Mouse (Mus musculus): Measurements from ENCODE around the gene Gm9736.
"Not testable (repeated sequence)": the region's sequence is repeated elsewhere in the genome, so short reads cannot be mapped to it uniquely, and the experiment has no call there.

The Gm9736 gene

GRCm38 (mm10) chr10:77751254-77751653 lies at the start of gene Gm9736:
Gene Gm9736, minus strand, starts transcription at chr10:77751354.
- not testable (repeated sequence) for DNase-seq

GRCm38 (mm10) chr10:77798921-77799508 lies 47.9 kb upstream of the Gm9736 start, which contains the start of gene Gm19668:
Gene Gm19668, minus strand, starts transcription at chr10:77799133.
- DNase-seq = no peak

GRCm38 (mm10) chr10:77798164-77798920 lies 47.2 kb upstream of the Gm9736 start:
- DNase-seq = not testable (repeated sequence)

GRCm38 (mm10) chr10:77797677-77798076 lies 46.5 kb upstream of the Gm9736 start:
- DNase-seq = no peak

GRCm38 (mm10) chr10:77794976-77795375 lies 43.8 kb upstream of the Gm9736 start, which contains the start of gene Gm9639:
Gene Gm9639, minus strand, starts transcription at chr10:77795076.
- no peak for DNase-seq

- DNase-seq = no peak
These were observed 37.5 kb upstream of the Gm9736 start for GRCm38 (mm10) chr10:77788621-77789020.

- not testable (repeated sequence) for DNase-seq
These were observed 36.7 kb upstream of the Gm9736 start, which contains the start of gene Gm7137 for GRCm38 (mm10) chr10:77787876-77788275. Gene Gm7137, minus strand, starts transcription at chr10:77788200.

- DNase-seq = not testable (repeated sequence)
These were observed 32.2 kb upstream of the Gm9736 start for GRCm38 (mm10) chr10:77783396-77783795.

- not testable (repeated sequence) for DNase-seq
These were observed 31.3 kb upstream of the Gm9736 start, which contains the start of gene Gm3250 for GRCm38 (mm10) chr10:77782442-77782841. Gene Gm3250, minus strand, starts transcription at chr10:77782542.

GRCm38 (mm10) chr10:77776844-77777243 lies 25.7 kb upstream of the Gm9736 start, which contains the start of gene Gm7138:
Gene Gm7138, minus strand, starts transcription at chr10:77776944.
- not testable (repeated sequence) for DNase-seq

GRCm38 (mm10) chr10:77772142-77772541 lies 21.0 kb upstream of the Gm9736 start:
- DNase-seq = not testable (repeated sequence)

GRCm38 (mm10) chr10:77771225-77771624 lies 20.1 kb upstream of the Gm9736 start, which contains the start of gene Gm3238:
Gene Gm3238, minus strand, starts transcription at chr10:77771325.
- not testable (repeated sequence) for DNase-seq

- DNase-seq = no peak
These were observed 18.6 kb upstream of the Gm9736 start for GRCm38 (mm10) chr10:77769727-77770126.

- not testable (repeated sequence) for DNase-seq
These were observed 8.4 kb upstream of the Gm9736 start, which contains the start of gene Gm3233 for GRCm38 (mm10) chr10:77759582-77759981. Gene Gm3233, minus strand, starts transcription at chr10:77759682.

GRCm38 (mm10) chr10:77753448-77753847 lies 2.3 kb upstream of the Gm9736 start:
- DNase-seq = no peak

GRCm38 (mm10) chr10:77752312-77752711 lies 1.2 kb upstream of the Gm9736 start:
- DNase-seq = not testable (repeated sequence)

- not testable (repeated sequence) for DNase-seq
These were observed 468 bp downstream of the Gm9736 start for GRCm38 (mm10) chr10:77750686-77751085.

GRCm38 (mm10) chr10:77741924-77742688 lies 9.0 kb downstream of the Gm9736 start, which contains the start of gene Gm18596:
Gene Gm18596, minus strand, starts transcription at chr10:77742638.
- DNase-seq = not testable (repeated sequence)

- no peak for DNase-seq
These were observed 12.2 kb downstream of the Gm9736 start for GRCm38 (mm10) chr10:77738929-77739328.

GRCm38 (mm10) chr10:77735928-77736327 lies 15.2 kb downstream of the Gm9736 start:
- no peak for DNase-seq

- DNase-seq = peak; percentile 41
These were observed 21.9 kb downstream of the Gm9736 start for GRCm38 (mm10) chr10:77729241-77729640.

GRCm38 (mm10) chr10:77728280-77728679 lies 22.9 kb downstream of the Gm9736 start:
- no peak for DNase-seq

GRCm38 (mm10) chr10:77726186-77726585 lies 25.0 kb downstream of the Gm9736 start, which contains the start of gene Gm10100:
Gene Gm10100, plus strand, starts transcription at chr10:77726486.
- no peak for DNase-seq

All from liver (tissue).